Mouse (Mus musculus): ENCODE results near the gene Gm5773.
"Not testable (repeated sequence)": the region's sequence is repeated elsewhere in the genome, so short reads cannot be mapped to it uniquely, and the experiment has no call there.

The Gm5773 gene

GRCm38 (mm10) chr3:93772700-93773099, at the start of gene Gm5773:
Gene Gm5773, plus strand, starts transcription at chr3:93773000.
- DNase-seq (ENCODE audit: extremely low read depth, low read depth), result not testable (repeated sequence)

GRCm38 (mm10) chr3:93745475-93745874, 27.3 kb upstream of the Gm5773 start:
- not testable (repeated sequence) for DNase-seq (ENCODE audit: extremely low read depth, low read depth)

- DNase-seq (ENCODE audit: extremely low read depth, low read depth), result not testable (repeated sequence)
Measured at GRCm38 (mm10) chr3:93754022-93754421, 18.8 kb upstream of the Gm5773 start.

- DNase-seq (ENCODE audit: extremely low read depth, low read depth), result not testable (repeated sequence)
Measured at GRCm38 (mm10) chr3:93796098-93796497, 23.3 kb downstream of the Gm5773 start, which contains the start of gene Tdpoz4. Gene Tdpoz4, plus strand, starts transcription at chr3:93796398.

- not testable (repeated sequence) for DNase-seq (ENCODE audit: extremely low read depth, low read depth)
Measured at GRCm38 (mm10) chr3:93813341-93813740, 40.5 kb downstream of the Gm5773 start.

All from MEL-GATA-1-ER (cell line).